15 mouse cellular contexts compared by ENCODE assay signal in the genomic region with DNA sequence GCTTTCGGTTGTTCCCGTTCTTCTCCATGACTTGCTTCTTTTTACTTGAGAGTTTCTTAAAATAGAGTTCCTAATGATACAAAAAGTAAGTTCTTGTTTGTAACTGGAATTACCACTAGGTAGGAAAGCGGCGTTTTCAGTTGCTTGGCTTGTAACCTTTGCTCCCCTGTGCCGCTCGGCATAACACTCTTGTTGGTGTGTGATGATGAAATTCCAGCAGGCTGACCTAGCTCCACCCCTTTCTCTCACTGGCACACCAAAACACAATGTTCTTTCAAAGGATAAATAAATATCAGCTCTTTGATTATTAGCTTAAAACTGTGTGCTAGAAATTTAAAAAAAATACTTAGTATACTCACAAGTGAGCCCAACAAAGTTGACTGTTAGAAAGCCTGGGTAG. TPM values are rescaled to one million over a fixed set of nuclear protein-coding genes. Genes with fewer than 3 reads are reported as not detected.
A peak's percentile ranks its signal among the peaks of the same experiment; 100 is the strongest.
DNase-seq lines count a peak whose midpoint lies in the region; ATAC-seq and TF ChIP-seq lines count a peak whose summit lies in the region.
"Had no signal": no experiment of that assay in that cellular context is flagged by ENCODE, and none has a peak within 500 bp of the region (broad histone marks: within the 10 kb centered on the region; RNA-seq: fewer than 3 reads in every experiment).

No protein-coding gene starts in this region.

- ATAC-seq in intestine, postnatal 0 days, result peak; percentile 50; the same call in 1 of the 2 replicates
- peak; percentile 33; the same call in 1 of the 2 replicates for ATAC-seq in liver, embryonic 16.5 days (ENCODE audit: low read depth)
- no peak for ATAC-seq in hindbrain, embryonic 14.5 days (ENCODE audit: low FRiP score)
- ATAC-seq: activated CD4-positive, CD25-positive, alpha-beta regulatory T cell, adult 4 months; CD4-positive, CD25-positive, alpha-beta regulatory T cell, adult 4 months had no signal

- H3K27me3 ChIP-seq in intestine, postnatal 0 days (replicated peaks; ENCODE audit: control insufficient read depth, insufficient read depth, low read length), result no peaks in the 10 kb centered on the region
- no peaks in the 10 kb centered on the region for H3K27me3 ChIP-seq in liver, embryonic 16.5 days (ENCODE audit: control insufficient read depth, insufficient read depth, low read depth, low read length)
- no peaks in the 10 kb centered on the region for H3K27me3 ChIP-seq in hindbrain, embryonic 14.5 days (ENCODE audit: control insufficient read depth, insufficient read depth, low read length)
- H3K27me3 ChIP-seq: embryonic facial prominence, embryonic 13.5 days; forebrain, embryonic 12.5 days had no signal

- H3K27ac ChIP-seq in ES-E14 (ENCODE audit: insufficient read depth, low read depth, low read length, poor library complexity, severe bottlenecking), result no peak overlapping the region
- peak overlapping the region; percentile 66 for H3K27ac ChIP-seq in intestine, postnatal 0 days (ENCODE audit: low read depth, low read length)
- H3K27ac ChIP-seq in liver, embryonic 16.5 days (ENCODE audit: low read length), result 0 out of 2 replicates have a peak overlapping the region, but pooled peaks have one; percentile 3
- H3K27ac ChIP-seq in hindbrain, embryonic 14.5 days, result no peak overlapping the region
- H3K27ac ChIP-seq: embryonic facial prominence, embryonic 13.5 days; forebrain, embryonic 12.5 days; hindbrain, embryonic 10.5 days had no signal

- H3K4me2 ChIP-seq in intestine, postnatal 0 days (replicated peaks; ENCODE audit: low read depth), result peak overlapping the region; percentile 47
- H3K4me2 ChIP-seq in liver, embryonic 16.5 days (ENCODE audit: low read depth, low read length), result no peak overlapping the region
- H3K4me2 ChIP-seq in hindbrain, embryonic 14.5 days (replicated peaks), result no peak overlapping the region
- H3K4me2 ChIP-seq: embryonic facial prominence, embryonic 13.5 days; forebrain, embryonic 12.5 days; lung, embryonic 14.5 days had no signal

- no peaks in the 10 kb centered on the region for H3K36me3 ChIP-seq in ES-E14 (ENCODE audit: control insufficient read depth, insufficient read depth, low read length, poor library complexity, severe bottlenecking)
- H3K36me3 ChIP-seq in intestine, postnatal 0 days (ENCODE audit: control insufficient read depth, insufficient read depth), result 0 out of 2 replicates have a peak, but pooled peaks cover 5% of the 10 kb centered on the region
- H3K36me3 ChIP-seq in liver, embryonic 16.5 days (ENCODE audit: control insufficient read depth, insufficient read depth), result no peaks in the 10 kb centered on the region
- H3K36me3 ChIP-seq in hindbrain, embryonic 14.5 days (replicated peaks; ENCODE audit: control insufficient read depth, insufficient read depth), result peaks cover 12% of the 10 kb centered on the region
- H3K36me3 ChIP-seq: forebrain, embryonic 12.5 days had no signal

- 0 out of 2 replicates have a peak overlapping the region, but pooled peaks have one; percentile 40 for H3K9ac ChIP-seq in ES-E14 (ENCODE audit: insufficient read depth, low read depth, low read length, poor library complexity, severe bottlenecking)
- H3K9ac ChIP-seq in intestine, postnatal 0 days (ENCODE audit: low read depth, low read length), result no peak overlapping the region
- no peak overlapping the region for H3K9ac ChIP-seq in liver, embryonic 16.5 days (ENCODE audit: low read depth, low read length)
- H3K9ac ChIP-seq in hindbrain, embryonic 14.5 days, result no peak overlapping the region
- H3K9ac ChIP-seq: embryonic facial prominence, embryonic 13.5 days; forebrain, embryonic 12.5 days; lung, embryonic 14.5 days had no signal

- no peak for TF ChIP-seq CTCF in intestine, postnatal 0 days (IDR thresholded peaks at IDR 0.05; ENCODE audit: low read depth)

- H3K4me3 ChIP-seq in ES-E14 (ENCODE audit: insufficient read depth in 1 of 2, low read depth in 1 of 2, low read length in 2 of 2, poor library complexity in 1 of 2, severe bottlenecking in 1 of 2), result peak overlapping the region; percentile 5 to 34; a peak in 2 of 4 replicates
- no peak overlapping the region for H3K4me3 ChIP-seq in intestine, postnatal 0 days (ENCODE audit: low read depth, low read length)
- H3K4me3 ChIP-seq in liver, embryonic 16.5 days (ENCODE audit: low read depth, low read length), result peak overlapping the region; percentile 32
- H3K4me3 ChIP-seq in hindbrain, embryonic 14.5 days (replicated peaks; ENCODE audit: low read length), result no peak overlapping the region
- H3K4me3 ChIP-seq: embryonic facial prominence, embryonic 13.5 days; forebrain, embryonic 12.5 days; hindbrain, embryonic 10.5 days had no signal

- no peaks in the 10 kb centered on the region for H3K9me3 ChIP-seq in ES-E14 (ENCODE audit: control insufficient read depth, insufficient read depth, low read depth, low read length)
- H3K9me3 ChIP-seq in intestine, postnatal 0 days (ENCODE audit: control insufficient read depth), result no peaks in the 10 kb centered on the region
- no peaks in the 10 kb centered on the region for H3K9me3 ChIP-seq in liver, embryonic 16.5 days (replicated peaks; ENCODE audit: control insufficient read depth, low read length)
- no peaks in the 10 kb centered on the region for H3K9me3 ChIP-seq in hindbrain, embryonic 14.5 days (ENCODE audit: control insufficient read depth, low read length)
- H3K9me3 ChIP-seq: embryonic facial prominence, embryonic 13.5 days; forebrain, embryonic 12.5 days; hindbrain, embryonic 10.5 days had no signal

- H3K4me1 ChIP-seq in ES-E14 (ENCODE audit: control insufficient read depth in 2 of 2, insufficient read depth in 2 of 2, low read length in 2 of 2, poor library complexity in 1 of 2), result peaks cover 9 to 14% of the 10 kb centered on the region in 2 experiments; a peak in 3 of 4 replicates
- H3K4me1 ChIP-seq in intestine, postnatal 0 days (replicated peaks; ENCODE audit: control insufficient read depth, insufficient read depth, low read length), result no peaks in the 10 kb centered on the region; the same call in 1 of the 2 replicates
- H3K4me1 ChIP-seq in liver, embryonic 16.5 days (ENCODE audit: control insufficient read depth, low read depth, low read length), result peaks cover 39% of the 10 kb centered on the region
- peaks cover 11% of the 10 kb centered on the region for H3K4me1 ChIP-seq in hindbrain, embryonic 14.5 days (replicated peaks; ENCODE audit: control insufficient read depth, insufficient read depth, low read length)

- peak; percentile 48 to 53 for DNase-seq in kidney, adult 8-10 months
- no peak for DNase-seq in kidney, postnatal 10 days
- DNase-seq in ES-E14 (ENCODE audit: low read depth, low spot score), result no peak
- no peak for DNase-seq in hindbrain, embryonic 14.5 days (ENCODE audit: low spot score)
- DNase-seq in thymus, postnatal 14 days, result no peak
- DNase-seq: lung, embryonic 14.5 days; right cerebral cortex, postnatal 4 days; thymus, adult 2 months had no signal

- in situ Hi-C loops in ES-E14 (cut with MboI; ENCODE audit: low sequenced_read_pairs in 2 of 2, unreplicated experiment in 2 of 2), result no loop called here

- 59% methylated on average over 6 of the region's 6 CpGs for WGBS in intestine, postnatal 0 days
- WGBS in liver, embryonic 16.5 days (ENCODE audit: insufficient replicate concordance), result 74% methylated on average over 6 of the region's 6 CpGs
- WGBS in hindbrain, embryonic 14.5 days, result 89% methylated on average over 6 of the region's 6 CpGs

TF ChIP-seq in ES-E14, 5 proteins besides CTCF, POLR2A, EP300 and RAD21:
- no peak for TF ChIP-seq HCFC1 (IDR thresholded peaks at IDR 0.05; ENCODE audit: borderline replicate concordance, insufficient read depth, low read length)
- TF ChIP-seq CHD2 (IDR thresholded peaks at IDR 0.05; ENCODE audit: low read depth, low read length), result no peak
- TF ChIP-seq MAFK (IDR thresholded peaks at IDR 0.05; ENCODE audit: insufficient read depth, low read depth, low read length), result no peak
- TF ChIP-seq ZNF384 (IDR thresholded peaks at IDR 0.05; ENCODE audit: low read depth, low read length), result no peak

RNA-seq across cellular contexts. Expression of a gene that starts 17.1 kb away (rescaled TPM):
- 17.5 and 20.5 TPM in 2 replicates for total RNA-seq in ES-E14 (2012; rRNA removed)
- 22.2 and 30.4 TPM in 2 replicates for polyA plus RNA-seq in intestine, postnatal 0 days (2015; fragmentation: Nextera tagmentation; extraction: Ambion mirVana)
- polyA plus RNA-seq in liver, embryonic 16.5 days (2015; fragmentation: Nextera tagmentation; extraction: Ambion mirVana), result 32.2 and 36.2 TPM in 2 replicates
- polyA plus RNA-seq in hindbrain, embryonic 14.5 days (2014; fragmentation: Nextera tagmentation; extraction: Ambion mirVana), result 32.1 and 35.1 TPM in 2 replicates

Comparison
In these comparisons a context has a peak if more than half of its experiments do, and no peak if none do; other contexts are left out.
1. DNase-seq: peak in kidney, adult 8-10 months (2 of 2); none in kidney, postnatal 10 days (single experiment), ES-E14 (single experiment), hindbrain, embryonic 14.5 days (single experiment) and thymus, postnatal 14 days (single experiment).
2. H3K27ac ChIP-seq: peak in intestine, postnatal 0 days (single experiment) and liver, embryonic 16.5 days (single experiment); none in ES-E14 (single experiment) and hindbrain, embryonic 14.5 days (single experiment).
3. H3K4me3 ChIP-seq: peak in ES-E14 (2 of 2) and liver, embryonic 16.5 days (single experiment); none in intestine, postnatal 0 days (single experiment) and hindbrain, embryonic 14.5 days (single experiment).